Mouse (Mus musculus) midbrain, embryonic 16.5 days (tissue): Measurements from ENCODE around the gene Mis12. TPM values are rescaled to one million over a fixed set of nuclear protein-coding genes. Genes with fewer than 3 reads are reported as not detected.

Source experiments
- ATAC-seq: fragments of 200-750 bp; cut with Nextera tagmentation; 2 replicates; pipeline ENCODE4 v1.8.0; 2017; ENCODE audit warnings: moderate TSS enrichment
- H3K27ac ChIP-seq: fragments of 300-500 bp; sonication (generic); 2 replicates; pipeline ENCODE4 v1.5.1; 2014; ENCODE audit warnings: mild to moderate bottlenecking, low read length, mixed read lengths
- H3K27me3 ChIP-seq: fragments of 300-500 bp; sonication (generic); 2 replicates; pipeline ENCODE4 v1.6.1; 2014; ENCODE audit warnings: low read depth, low read length, mixed read lengths; ENCODE audit not compliant: control insufficient read depth, insufficient read depth
- H3K36me3 ChIP-seq: fragments of 300-500 bp; sonication (generic); 2 replicates; pipeline ENCODE4 v1.6.1; 2014; ENCODE audit warnings: mild to moderate bottlenecking, low read length, moderate library complexity, mixed read lengths; ENCODE audit not compliant: control insufficient read depth, insufficient read depth
- H3K4me1 ChIP-seq: fragments of 300-500 bp; sonication (generic); 2 replicates; pipeline ENCODE4 v1.6.1; 2014; ENCODE audit warnings: mild to moderate bottlenecking, low read length, mixed read lengths; ENCODE audit not compliant: control insufficient read depth, insufficient read depth
- H3K4me2 ChIP-seq: fragments of 300-500 bp; sonication (generic); 2 replicates; pipeline ENCODE4 v1.6.1; 2014; ENCODE audit warnings: mild to moderate bottlenecking, low read length, mixed read lengths
- H3K4me3 ChIP-seq: fragments of 300-500 bp; sonication (generic); 2 replicates; pipeline ENCODE4 v1.5.1; 2014; ENCODE audit warnings: low read depth, mild to moderate bottlenecking, low read length, moderate library complexity, mixed read lengths
- H3K9ac ChIP-seq: fragments of 300-500 bp; sonication (generic); 2 replicates; pipeline ENCODE4 v1.6.1; 2014; ENCODE audit warnings: low read depth, low read length, mixed read lengths
- H3K9me3 ChIP-seq: fragments of 300-500 bp; sonication (generic); replicated peaks from 2 replicates; pipeline ENCODE4 v1.6.1; 2014; ENCODE audit warnings: mild to moderate bottlenecking, low read length, mixed read lengths; ENCODE audit not compliant: control insufficient read depth, poor library complexity, severe bottlenecking
- WGBS: fragments of 180-500 bp; shearing (Covaris S2); extraction: QIAGEN DNeasy Blood & Tissue Kit; methylation state at CpG from one replicate; pipeline ENCODE4 v1.1.7; 2014; 5-methylcytosine and 5-hydroxymethylcytosine counted together
- polyA plus RNA-seq: library from polyadenylated mRNA; unstranded; fragments of >200 nt; fragmentation: Nextera tagmentation; extraction: Ambion mirVana; gene quantifications from 2 replicates; pipeline ENCODE4 v1.2.1, GENCODE M21; 2015

The Mis12 gene
- 33.4 and 36.1 TPM in 2 replicates for polyA plus RNA-seq

GRCm38 (mm10) chr11:71019201-71020068 lies at the start of gene Mis12, which contains the start of gene Derl2:
Gene Mis12, plus strand, starts transcription at chr11:71019611.
Gene Derl2, minus strand, starts transcription at chr11:71019841.
- peaks cover 46% of the 10 kb centered on the region for H3K4me1 ChIP-seq
- H3K4me3 ChIP-seq = peak within 1 kb of the TSS; percentile 95
- H3K27ac ChIP-seq = peak within 1 kb of the TSS; percentile 89
- ATAC-seq = peak; percentile 100
- H3K27me3 ChIP-seq = no peaks in the 10 kb centered on the region
- H3K9ac ChIP-seq = peak within 1 kb of the TSS; percentile 86
- no peaks in the 10 kb centered on the region; the same call in 1 of the 2 replicates for H3K36me3 ChIP-seq
- under 1% methylated on average over 68 of the region's 71 CpGs for WGBS
- H3K4me2 ChIP-seq = peak within 1 kb of the TSS; percentile 90
- no peaks in the 10 kb centered on the region for H3K9me3 ChIP-seq

GRCm38 (mm10) chr11:70969821-70970559 lies 49.4 kb upstream of the Mis12 start, which contains the start of the genes Nup88 and Rpain:
Gene Nup88, minus strand, starts transcription at chr11:70969973.
Gene Rpain, plus strand, starts transcription at chr11:70970213.
- peaks cover 15% of the 10 kb centered on the region for H3K4me1 ChIP-seq
- H3K4me2 ChIP-seq = peak within 1 kb of the TSS; percentile 94
- no peaks in the 10 kb centered on the region for H3K9me3 ChIP-seq
- H3K4me3 ChIP-seq = peak within 1 kb of the TSS; percentile 79
- no peaks in the 10 kb centered on the region for H3K27me3 ChIP-seq
- peak within 1 kb of the TSS; percentile 82 for H3K9ac ChIP-seq
- peak within 1 kb of the TSS; percentile 94 for H3K27ac ChIP-seq
- under 1% methylated on average over 43 of the region's 43 CpGs for WGBS
- peaks cover 8% of the 10 kb centered on the region for H3K36me3 ChIP-seq
- peak; percentile 97 for ATAC-seq

GRCm38 (mm10) chr11:70970560-70971540 lies 48.6 kb upstream of the Mis12 start:
- Histone ChIP-seq H3K4me1 (peaks cover 15% of the 10 kb centered on the region), H3K27me3 (no peaks in the 10 kb centered on the region), H3K4me2 (peak overlapping the region; percentile 80), H3K4me3 (peak overlapping the region; percentile 79), H3K36me3 (peaks cover 12% of the 10 kb centered on the region), H3K27ac (peak overlapping the region; percentile 94), H3K9ac (peak overlapping the region; percentile 62), H3K9me3 (no peaks in the 10 kb centered on the region)
- ATAC-seq = peak; percentile 38
- 18% methylated on average over 24 of the region's 24 CpGs for WGBS

GRCm38 (mm10) chr11:70972586-70972985 lies 46.8 kb upstream of the Mis12 start:
- Histone ChIP-seq H3K27ac (no peak overlapping the region), H3K9ac (no peak overlapping the region), H3K27me3 (no peaks in the 10 kb centered on the region), H3K4me2 (no peak overlapping the region), H3K4me1 (peaks cover 13% of the 10 kb centered on the region), H3K9me3 (no peaks in the 10 kb centered on the region), H3K4me3 (no peak overlapping the region), H3K36me3 (peaks cover 16% of the 10 kb centered on the region)
- no peak for ATAC-seq
- 74% methylated on average over 1 of the region's 1 CpGs for whole genome bisulfite sequencing

GRCm38 (mm10) chr11:70973947-70974346 lies 45.5 kb upstream of the Mis12 start:
- no peak overlapping the region for H3K4me2 ChIP-seq
- no peaks in the 10 kb centered on the region for H3K27me3 ChIP-seq
- H3K9me3 ChIP-seq = no peaks in the 10 kb centered on the region
- peaks cover 2% of the 10 kb centered on the region; the same call in 1 of the 2 replicates for H3K4me1 ChIP-seq
- H3K4me3 ChIP-seq = no peak overlapping the region
- no peak overlapping the region for H3K27ac ChIP-seq
- ATAC-seq = no peak
- no peak overlapping the region for H3K9ac ChIP-seq
- H3K36me3 ChIP-seq = peaks cover 23% of the 10 kb centered on the region
- WGBS = 73% methylated on average over 4 of the region's 4 CpGs

- no peak for ATAC-seq
- H3K27me3 ChIP-seq = no peaks in the 10 kb centered on the region
- H3K27ac ChIP-seq = no peak overlapping the region
- no peaks in the 10 kb centered on the region for H3K9me3 ChIP-seq
- no peak overlapping the region for H3K4me3 ChIP-seq
- H3K4me1 ChIP-seq = peaks cover 2% of the 10 kb centered on the region; the same call in 1 of the 2 replicates
- H3K9ac ChIP-seq = no peak overlapping the region
- H3K36me3 ChIP-seq = peaks cover 27% of the 10 kb centered on the region
- 80% methylated on average over 2 of the region's 2 CpGs for WGBS
- no peak overlapping the region for H3K4me2 ChIP-seq
Observed at GRCm38 (mm10) chr11:70975193-70975592, 44.2 kb upstream of the Mis12 start.

- H3K4me3 ChIP-seq = no peak overlapping the region
- no peaks in the 10 kb centered on the region for H3K9me3 ChIP-seq
- H3K27ac ChIP-seq = no peak overlapping the region
- 89% methylated on average over 6 of the region's 6 CpGs for WGBS
- no peak overlapping the region for H3K9ac ChIP-seq
- no peaks in the 10 kb centered on the region for H3K27me3 ChIP-seq
- no peak for ATAC-seq
- H3K4me2 ChIP-seq = no peak overlapping the region
- peaks cover 33% of the 10 kb centered on the region for H3K36me3 ChIP-seq
- H3K4me1 ChIP-seq = peaks cover 10% of the 10 kb centered on the region
Observed at GRCm38 (mm10) chr11:70977293-70977692, 42.1 kb upstream of the Mis12 start.

GRCm38 (mm10) chr11:70980232-70980631 lies 39.2 kb upstream of the Mis12 start:
- Histone ChIP-seq H3K4me2 (no peak overlapping the region), H3K36me3 (peaks cover 33% of the 10 kb centered on the region), H3K27me3 (no peaks in the 10 kb centered on the region), H3K9me3 (no peaks in the 10 kb centered on the region), H3K27ac (no peak overlapping the region), H3K4me1 (peaks cover 13% of the 10 kb centered on the region), H3K9ac (no peak overlapping the region), H3K4me3 (no peak overlapping the region)
- ATAC-seq = no peak
- 86% methylated on average over 6 of the region's 6 CpGs for WGBS
